Mouse (Mus musculus) lung, adult 18-20 months (tissue): ENCODE results near the gene Cyp1a2.
A peak's percentile ranks its signal among the peaks of the same experiment; 100 is the strongest.

ENCODE experiments used
- DNase-seq, 2 experiments: peaks; one replicate each; pipeline ENCODE4 v3.0.0; 2022; ENCODE audit warnings: mixed read lengths in 2 of 2

Cyp1a2 gene

GRCm38 (mm10) chr9:57644944-57645893, 38.3 kb downstream of the Cyp1a2 start:
- peak; percentile 90 to 91 for DNase-seq

DNA sequence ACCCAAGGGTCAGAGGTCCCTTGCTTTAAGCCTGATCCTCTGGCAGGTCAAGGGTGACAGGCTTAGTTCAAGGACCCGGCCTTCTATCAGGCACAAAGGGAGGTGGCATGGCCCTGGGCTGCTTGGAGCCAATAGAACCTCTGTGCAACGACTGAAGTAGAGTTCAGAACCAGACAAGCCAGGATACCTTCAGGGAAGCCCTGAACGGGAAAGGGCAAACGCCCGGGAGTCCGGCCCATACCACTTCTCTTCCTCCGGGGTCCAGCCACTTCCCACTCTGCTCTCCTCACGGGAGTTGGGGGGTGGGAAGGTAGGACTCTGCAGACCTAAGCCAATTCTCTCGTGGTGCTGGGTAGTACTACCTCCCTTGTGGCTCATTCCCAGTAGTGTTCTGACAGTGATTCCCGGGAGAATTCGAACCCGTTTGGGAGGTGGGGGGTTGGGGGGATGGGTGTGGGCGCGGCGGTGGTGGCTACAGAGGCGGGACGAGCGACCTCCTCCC, 39.0 kb downstream of the Cyp1a2 start:
- no peak for DNase-seq

- DNase-seq, result peak in 1 of 2 experiments; percentile 44
These were observed 39.7 kb downstream of the Cyp1a2 start for GRCm38 (mm10) chr9:57643856-57644180.

GRCm38 (mm10) chr9:57643169-57643855, 40.2 kb downstream of the Cyp1a2 start:
- no peak for DNase-seq

GRCm38 (mm10) chr9:57641775-57642550, 41.5 kb downstream of the Cyp1a2 start:
- DNase-seq, result peak in 1 of 2 experiments; percentile 2

GRCm38 (mm10) chr9:57641022-57641421, 42.5 kb downstream of the Cyp1a2 start:
- peak; percentile 19 to 46 for DNase-seq

DNA sequence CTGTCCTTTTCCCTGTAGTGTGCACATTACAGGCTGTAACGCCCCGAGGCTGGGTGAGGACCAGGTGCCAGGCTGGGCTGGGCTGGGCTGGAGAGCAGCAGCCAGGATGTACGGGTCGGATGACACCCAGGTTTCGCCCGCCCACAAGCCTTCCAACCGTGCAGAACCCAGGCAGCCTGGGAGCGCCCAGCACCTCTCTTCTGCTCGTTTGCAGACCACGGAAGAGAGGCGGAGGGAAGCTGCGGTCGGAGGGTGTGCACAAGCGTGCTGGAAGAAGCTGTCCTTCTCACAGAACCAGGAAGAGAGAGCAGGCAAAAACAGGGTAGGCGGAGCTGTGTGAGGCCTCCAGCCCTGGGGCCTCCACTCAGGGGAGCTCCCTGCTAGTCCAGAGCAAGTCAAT, 43.1 kb downstream of the Cyp1a2 start:
- peak; percentile 86 to 87 for DNase-seq

- peak in 1 of 2 experiments; percentile 11 for DNase-seq
These were observed 43.7 kb downstream of the Cyp1a2 start for GRCm38 (mm10) chr9:57639661-57640328.

DNA sequence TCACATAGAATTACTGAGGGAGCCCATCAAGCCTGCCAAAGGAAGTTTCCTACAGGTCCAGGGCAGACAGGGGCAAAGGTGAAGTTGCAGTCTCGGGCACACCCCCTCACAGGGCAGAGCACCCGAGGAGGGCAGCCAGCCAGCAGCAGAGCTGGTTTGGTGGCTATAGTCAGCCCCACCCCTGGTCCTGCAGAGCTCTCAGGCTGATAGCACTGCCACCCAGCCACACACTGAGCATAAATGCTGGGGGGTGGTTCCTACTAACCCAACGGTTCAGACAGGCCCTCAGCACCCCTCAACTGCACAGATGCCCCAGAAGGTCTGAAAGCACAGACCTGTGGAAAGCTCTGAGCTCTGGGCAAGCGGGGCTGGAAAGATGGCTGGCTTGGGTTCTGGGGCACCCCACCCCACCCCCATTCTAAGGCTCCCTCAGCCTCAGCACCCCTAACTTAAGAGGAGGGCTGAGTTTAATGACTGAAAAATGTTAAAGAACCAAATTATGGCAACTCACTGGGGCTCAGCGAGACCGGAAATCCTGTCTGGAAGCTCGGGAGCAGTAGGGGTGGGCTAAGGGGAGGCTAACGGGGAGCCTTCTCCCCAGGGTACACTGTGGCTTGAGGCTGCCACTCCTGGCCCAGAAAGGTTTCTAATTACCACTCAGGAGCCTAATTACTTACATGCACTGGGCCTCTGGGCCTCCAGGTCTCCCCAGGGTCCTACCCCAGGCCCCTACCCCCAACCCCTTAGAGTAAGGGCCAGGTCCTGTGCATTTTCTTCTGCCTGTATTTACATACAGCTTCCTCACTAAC, 44.6 kb downstream of the Cyp1a2 start:
- DNase-seq, result peak; percentile 86 to 90

DNA sequence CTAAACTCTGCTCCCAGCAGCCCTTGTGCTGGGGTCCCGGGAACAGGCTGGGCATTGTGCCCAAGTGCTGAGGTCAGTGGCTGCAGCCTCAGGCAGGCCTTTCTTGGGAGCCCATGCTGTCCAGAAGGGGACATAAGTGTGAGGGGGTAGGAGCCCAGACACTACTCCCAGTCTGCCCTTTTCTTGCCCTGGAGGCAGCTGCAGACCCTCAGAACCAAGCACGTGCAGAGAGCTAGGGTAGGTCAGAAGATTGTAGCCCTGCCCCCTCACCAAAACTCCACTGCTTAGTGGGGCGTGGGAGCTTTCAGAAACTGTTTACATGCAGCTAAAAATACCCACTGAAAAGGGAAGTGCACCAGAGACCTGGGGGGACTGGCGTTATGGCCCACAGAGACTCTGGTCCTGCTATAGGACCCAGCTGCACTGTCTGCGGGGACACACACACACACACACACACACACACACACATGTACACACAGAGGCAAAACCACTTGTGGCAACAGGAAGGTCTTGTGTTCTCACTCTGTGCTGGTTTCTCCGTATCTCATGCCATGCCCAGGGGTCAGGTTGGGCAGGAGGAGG, 45.7 kb downstream of the Cyp1a2 start:
- peak; percentile 67 to 79 for DNase-seq

DNA sequence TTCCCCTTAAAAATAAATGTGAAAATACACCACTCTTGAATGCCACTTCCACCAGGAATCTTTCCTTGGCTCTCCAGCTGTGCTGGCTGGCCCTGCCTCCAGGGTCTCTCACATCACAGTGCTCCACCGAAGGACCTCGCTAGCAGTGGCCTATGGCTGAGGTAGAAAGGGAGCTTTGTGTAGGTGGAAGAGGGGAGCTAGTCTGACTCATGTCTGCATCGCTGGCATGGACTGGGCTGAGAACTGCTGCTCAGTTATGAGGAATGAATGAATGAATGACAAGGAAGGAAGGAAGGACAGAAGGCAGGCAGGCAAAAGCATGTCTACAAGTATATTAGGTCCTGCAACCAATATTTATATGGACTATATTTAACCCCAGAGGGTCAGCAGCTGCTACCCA, 46.2 kb downstream of the Cyp1a2 start:
- DNase-seq, result no peak

GRCm38 (mm10) chr9:57633481-57634024, 50.0 kb downstream of the Cyp1a2 start:
- no peak for DNase-seq

- peak; percentile 77 to 79 for DNase-seq
These were observed 54.2 kb downstream of the Cyp1a2 start for GRCm38 (mm10) chr9:57629118-57629874.

DNA sequence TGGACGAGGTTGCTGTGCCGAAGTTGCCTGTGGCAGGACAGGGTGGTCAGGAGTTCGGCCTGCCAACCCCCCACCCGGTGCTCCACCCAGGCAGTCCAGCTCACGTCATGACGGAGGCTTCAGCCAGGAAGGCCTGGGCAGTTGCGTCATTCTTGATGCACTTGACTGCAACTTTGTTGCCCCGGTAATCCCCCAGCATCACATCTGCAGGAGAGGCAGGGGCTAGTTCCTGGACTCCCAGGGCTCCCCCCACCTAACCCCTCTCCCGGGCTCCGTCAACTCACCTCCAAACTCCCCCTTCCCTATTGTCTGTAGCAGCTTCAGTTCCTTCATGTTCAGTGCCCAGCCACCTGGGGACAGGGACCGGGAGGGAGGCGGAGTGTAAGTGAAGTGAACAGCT, 54.8 kb downstream of the Cyp1a2 start:
- no peak for DNase-seq

- DNase-seq, result no peak
These were observed 55.6 kb downstream of the Cyp1a2 start for GRCm38 (mm10) chr9:57627892-57628291.

DNA sequence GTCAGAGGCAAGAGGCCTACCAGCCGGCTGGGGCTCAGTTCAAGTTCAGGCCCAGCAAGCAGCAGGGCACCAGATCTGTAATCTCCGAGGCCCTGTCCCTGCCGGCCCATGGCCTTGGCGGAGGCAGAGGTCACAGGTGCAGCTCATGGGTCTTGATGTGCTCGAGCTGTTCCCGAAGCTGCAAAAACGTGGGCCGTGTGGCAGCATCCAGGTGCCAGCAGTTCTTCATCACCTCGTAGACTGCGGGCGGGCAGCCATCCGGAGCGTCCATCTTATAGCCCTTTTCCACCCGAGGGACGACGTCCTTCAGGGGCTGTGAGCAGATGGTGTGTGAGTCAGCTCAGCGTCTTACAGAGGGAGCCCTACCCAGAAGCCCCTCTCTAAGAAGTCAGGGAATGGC, 56.3 kb downstream of the Cyp1a2 start:
- no peak for DNase-seq
